Mouse (Mus musculus) G1E (cell line): ENCODE data around the gene Dse.

Source experiments
- CTCF ChIP-seq: IDR thresholded peaks from 2 replicates; pipeline ENCODE4 v1.5.1; 2012; ENCODE audit warnings: low read depth, low read length, inconsistent platforms, mixed read lengths
- GATA1 ChIP-seq: IDR thresholded peaks from 2 replicates; pipeline ENCODE4 v1.6.1; 2012; ENCODE audit warnings: borderline replicate concordance, low read length, inconsistent platforms, mixed read lengths
- GATA2 ChIP-seq: IDR thresholded peaks from 2 replicates; pipeline ENCODE4 v1.6.1; 2012; ENCODE audit warnings: low read depth, low read length, inconsistent platforms, borderline replicate concordance
- POLR2AphosphoS5 ChIP-seq: IDR thresholded peaks from 2 replicates; pipeline ENCODE4 v1.6.1; 2012; ENCODE audit warnings: low read depth, low read length, inconsistent platforms; ENCODE audit not compliant: insufficient replicate concordance
- TAL1 ChIP-seq: conservative IDR thresholded peaks from 2 replicates; pipeline ENCODE4 v1.6.1; 2012; ENCODE audit warnings: low read depth, low read length, inconsistent platforms, mixed read lengths

DNA sequence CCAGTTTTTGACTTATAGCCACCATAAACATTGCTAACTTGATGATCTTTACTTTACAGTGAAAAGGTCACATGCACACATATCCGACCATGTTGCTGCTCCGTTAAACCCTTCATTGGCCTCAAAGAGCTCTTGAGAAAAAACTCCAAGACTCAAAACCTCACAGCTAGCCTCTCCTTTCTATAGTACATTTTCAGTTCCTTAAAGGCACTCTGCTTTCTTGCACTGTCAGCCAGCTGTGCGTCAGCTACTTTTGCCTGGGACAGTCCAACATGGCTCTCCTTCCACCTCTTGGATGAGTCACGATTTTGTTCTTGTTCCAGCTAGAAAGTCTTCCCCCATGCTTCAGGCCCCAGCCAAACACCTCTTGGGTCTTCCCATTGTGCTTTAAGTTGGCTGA, 35.9 kb downstream of the Dse start:
- TF ChIP-seq GATA1 (no peak), CTCF (no peak), TAL1 (no peak), POLR2AphosphoS5 (no peak), GATA2 (no peak)
